Mouse (Mus musculus) left cerebral cortex, adult 11 months (tissue): ENCODE measurements around the gene Sptssb.

Experiments
- DNase-seq: peaks from one replicate; pipeline ENCODE4 v3.0.0; 2022; ENCODE audit warnings: low spot score

The Sptssb gene

DNA sequence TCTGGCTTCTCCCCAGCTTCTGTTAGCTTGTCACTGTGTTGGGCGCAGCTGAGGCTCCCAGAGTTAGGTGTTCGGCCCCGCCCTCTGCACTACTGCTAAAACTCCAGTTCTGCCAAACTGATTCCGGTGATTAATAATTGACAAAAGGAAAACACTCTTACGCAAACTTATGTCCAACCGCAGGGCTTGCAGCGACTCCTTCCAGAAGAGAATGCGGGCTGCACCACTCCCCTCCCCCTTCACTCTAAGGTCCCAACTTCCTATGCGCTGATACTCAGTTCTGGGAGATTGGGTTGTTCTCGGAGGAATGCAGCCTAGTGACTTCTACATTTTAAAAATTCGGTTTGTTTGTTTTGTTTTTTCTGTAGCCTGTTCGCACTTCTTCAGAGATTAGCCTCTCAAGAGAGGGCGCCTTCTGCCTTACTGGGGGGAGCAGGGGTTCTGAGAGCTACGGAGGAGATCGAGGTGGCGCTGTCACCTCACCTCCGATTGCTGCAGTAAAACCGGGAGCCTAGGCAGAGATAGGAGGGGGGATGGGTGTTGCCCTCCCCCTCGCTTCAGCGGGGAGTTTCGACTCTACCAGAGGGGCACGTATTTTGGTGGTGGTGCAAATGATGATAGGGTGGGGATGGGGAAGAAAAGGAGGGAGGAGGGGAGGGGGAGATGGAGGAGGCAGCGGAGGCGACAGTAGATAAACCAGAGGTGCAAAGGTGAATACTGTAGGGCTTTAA lies at the start of gene Sptssb:
TSS of gene Sptssb (minus strand) at position 83 of the 731 bp plus-strand sequence.
- no peak for DNase-seq

DNA sequence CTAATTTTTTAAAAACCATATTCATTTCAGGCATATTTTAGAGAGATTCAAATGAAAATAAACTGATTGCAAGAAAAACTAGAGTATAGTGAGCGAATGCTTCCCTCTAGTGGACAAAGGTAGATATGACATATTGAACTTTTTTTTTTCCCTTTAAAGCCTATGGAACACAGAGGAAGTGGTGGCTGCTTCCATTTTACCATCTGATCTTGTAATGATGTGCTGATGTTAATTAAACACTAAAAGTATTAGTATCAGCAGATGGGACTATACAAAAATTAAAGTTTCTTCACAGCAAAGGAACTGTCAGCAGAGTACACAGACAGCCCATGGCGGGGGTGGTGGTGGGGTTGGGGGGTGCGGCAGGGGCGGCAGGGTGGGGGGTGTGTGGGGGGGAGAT lies 48.3 kb upstream of the Sptssb start:
- DNase-seq: no peak

DNA sequence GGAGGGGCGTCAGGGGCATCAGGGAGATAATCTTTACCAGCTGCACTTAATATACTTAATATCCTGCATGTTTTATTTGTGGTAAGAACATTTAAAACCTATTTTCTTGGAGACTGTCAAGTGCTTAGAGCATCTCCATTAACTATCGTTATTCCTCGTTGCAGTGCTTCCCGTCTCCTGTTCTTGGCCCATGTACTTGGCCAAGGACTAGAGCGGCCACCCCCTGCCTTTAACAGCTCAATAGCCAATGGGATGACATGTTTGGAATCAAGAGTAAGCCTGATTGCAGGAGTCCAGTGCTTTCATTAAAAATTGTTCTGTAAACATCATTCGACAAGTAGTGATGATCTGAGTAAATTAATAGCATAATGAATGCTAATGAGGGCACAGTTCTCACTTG lies 47.8 kb upstream of the Sptssb start:
- DNase-seq: no peak

DNA sequence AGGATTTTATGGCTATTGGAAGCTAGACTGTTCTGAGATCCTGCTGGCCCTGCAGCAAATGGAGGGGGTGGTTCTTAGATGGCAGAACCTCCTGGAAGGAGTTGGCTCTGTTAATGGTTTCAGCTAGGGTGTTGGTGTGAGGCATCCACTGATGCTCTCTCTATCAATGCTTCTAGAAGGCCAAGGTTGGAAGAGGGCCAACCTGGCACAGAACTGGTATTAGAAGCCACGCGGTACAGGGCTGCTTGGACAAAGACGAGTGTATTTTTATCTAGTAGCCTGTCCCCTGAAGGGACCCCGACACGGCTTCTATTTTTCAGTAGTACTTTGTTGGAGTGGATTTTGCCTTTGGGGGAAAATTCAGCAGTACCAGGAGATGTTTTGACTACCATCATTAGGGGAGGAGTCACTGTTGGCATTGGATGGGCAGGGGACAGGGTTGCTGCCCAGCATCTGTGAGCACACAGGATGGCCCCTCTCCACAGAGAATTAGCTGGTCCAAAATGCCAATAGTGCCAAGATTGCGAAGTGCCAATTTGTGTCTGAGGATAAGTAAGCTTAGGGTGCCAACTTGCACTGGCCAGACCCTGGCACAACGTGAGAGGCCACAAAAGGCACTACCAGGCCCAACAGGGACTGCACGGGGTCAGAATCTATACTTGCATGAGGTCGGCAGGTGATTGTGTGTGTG lies 43.2 kb upstream of the Sptssb start:
- no peak for DNase-seq

DNA sequence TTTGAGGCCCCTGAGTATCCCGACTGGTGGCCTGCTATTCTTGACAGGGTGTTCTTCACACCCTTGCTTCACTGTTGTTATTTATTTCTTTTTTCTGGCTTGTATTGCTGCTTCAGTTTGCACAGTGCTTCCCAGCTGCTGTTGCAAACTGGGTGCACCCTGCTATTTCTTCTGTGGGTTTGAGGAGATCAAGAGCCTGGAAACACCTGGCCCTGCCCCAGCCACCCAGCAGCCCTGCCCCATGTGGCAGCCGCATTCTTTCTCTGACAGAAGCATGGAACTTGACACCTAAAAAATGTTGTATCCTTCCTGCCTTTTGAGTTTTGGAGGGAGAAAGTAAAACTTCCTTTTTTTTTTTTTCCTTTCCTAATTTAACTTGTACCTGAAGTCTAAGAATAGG lies 42.6 kb upstream of the Sptssb start:
- DNase-seq: no peak

DNA sequence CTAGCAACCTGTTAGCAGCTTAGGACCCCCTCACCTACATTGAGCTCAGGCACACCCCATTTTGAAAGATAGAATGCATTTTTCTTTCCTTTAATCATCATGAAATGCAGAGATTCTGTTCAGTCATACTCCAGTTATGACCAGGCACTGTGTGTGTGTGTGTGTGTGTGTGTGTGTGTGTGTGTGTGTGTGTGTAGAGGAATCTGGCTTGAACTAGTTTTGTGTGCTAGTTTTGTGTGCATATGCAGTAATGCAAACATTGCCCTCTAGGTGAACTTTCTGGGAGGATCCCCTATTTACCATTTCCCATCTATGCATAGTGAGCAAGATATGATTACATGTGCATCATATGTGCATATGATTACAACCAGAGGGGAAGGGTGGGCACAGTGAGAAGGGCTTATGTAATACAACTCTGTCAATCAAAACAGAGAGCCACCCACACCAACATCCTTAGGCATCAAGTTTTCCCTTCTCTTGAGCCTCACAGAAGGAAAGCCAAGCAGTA lies 42.2 kb upstream of the Sptssb start:
- no peak for DNase-seq

DNA sequence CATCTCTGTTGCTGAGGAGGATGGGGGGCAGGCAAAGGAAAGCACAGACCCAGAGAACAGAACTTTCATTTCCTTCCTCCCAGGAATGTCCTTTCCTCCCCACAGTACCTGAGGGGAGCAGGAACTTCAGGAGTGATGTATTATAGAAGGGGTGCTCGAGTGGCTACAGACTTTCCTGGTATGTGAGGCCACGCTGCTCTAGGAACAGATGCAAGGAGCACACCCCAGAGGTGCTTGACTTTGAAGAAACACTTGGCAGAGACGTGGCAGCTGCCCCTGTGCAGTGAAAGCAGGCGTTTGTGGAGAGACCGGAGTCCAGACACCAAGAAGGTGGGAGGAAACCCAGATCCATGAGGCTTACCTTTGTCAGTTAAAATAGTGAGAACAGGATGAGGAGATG lies 40.6 kb upstream of the Sptssb start:
- DNase-seq: no peak

DNA sequence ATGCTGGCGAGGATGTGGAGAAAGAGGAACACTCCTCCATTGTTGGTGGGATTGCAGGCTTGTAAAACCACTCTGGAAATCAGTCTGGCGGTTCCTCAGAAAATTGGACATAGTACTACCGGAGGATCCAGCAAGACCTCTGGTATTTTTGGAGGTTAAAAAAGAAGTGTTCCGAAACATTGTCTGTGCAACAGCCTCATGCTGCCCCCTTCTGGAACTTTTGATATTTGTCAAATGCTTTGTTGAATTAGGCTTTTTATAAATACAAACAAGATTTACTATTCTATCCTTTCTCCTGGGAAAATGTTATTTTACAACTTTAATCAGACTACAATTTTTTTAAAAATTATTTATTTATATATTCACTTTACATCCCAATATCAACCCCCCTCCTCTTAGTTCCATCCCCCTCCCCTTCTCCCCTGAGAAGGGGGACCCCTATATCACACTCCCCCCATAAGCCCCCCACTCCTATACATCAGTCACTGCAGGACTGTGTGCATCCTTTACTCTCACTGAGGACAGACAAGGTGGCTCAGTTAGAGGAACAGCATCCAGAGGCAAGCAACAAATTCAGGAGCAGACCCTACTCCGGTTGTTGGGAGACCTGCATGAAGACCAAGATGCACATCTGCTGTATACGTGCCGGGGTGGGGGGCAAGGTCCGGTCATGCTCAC lies 38.3 kb upstream of the Sptssb start:
- no peak for DNase-seq

DNA sequence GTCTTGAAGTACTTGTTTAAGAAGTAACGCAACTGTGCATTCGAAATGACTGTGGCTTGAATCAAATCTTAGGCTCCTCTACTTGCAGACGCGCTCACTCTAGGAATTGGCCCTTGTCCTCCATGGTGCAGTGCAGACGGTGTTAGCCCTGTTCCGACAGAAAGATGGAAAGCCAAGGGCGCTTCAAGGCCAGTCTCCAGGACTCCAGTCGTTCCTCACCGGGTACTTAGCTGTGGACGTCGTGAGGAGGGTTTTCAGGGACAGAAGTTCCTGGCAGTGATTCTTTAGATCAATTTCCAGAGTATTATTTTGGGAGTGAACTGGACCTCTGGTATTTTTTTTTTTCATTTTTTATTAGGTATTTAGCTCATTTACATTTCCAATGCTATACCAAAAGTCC lies 35.8 kb upstream of the Sptssb start:
- DNase-seq: no peak

DNA sequence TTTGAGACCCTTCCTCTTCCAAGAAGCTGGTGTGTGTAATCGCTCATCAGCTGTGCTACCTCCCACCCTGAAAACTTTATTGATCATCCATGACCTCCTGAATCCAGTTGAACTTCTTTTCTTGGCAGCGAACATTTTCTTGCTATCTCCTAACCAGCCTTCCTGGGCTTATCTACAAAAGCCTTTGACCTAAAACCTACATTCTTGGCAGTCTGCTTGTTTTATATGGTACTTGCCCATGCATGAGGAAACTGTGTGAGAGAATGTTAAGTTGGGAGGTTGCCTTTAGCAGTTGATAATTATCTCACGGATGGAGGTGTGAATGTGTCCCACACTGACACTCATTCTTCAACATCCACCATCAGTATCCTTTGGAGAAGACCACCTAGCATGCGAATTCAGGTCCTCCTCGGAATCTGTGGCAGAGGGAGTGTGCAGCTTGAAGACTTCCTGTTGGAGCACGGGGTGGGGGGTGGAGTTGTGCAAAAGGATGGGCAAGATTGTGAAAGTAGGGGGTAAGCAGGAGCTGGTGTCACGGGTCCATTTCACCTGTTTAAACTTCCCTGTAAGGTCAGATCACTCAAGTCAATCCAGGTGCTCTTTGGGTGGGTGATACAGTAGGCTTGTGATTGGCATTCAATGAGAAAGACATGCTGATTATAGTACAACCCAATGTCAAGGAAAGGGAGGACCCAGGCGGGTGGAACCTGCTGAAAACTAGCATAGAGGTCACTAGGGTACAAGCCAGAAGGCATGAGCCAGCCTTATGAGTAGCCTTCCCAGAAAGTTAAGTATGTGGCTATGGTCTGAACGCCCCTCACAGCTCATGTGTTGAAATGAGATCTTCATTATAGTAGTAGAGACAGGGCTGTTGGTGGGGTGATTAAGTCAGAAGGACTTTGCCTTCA lies 32.7 kb upstream of the Sptssb start:
- no peak for DNase-seq

DNA sequence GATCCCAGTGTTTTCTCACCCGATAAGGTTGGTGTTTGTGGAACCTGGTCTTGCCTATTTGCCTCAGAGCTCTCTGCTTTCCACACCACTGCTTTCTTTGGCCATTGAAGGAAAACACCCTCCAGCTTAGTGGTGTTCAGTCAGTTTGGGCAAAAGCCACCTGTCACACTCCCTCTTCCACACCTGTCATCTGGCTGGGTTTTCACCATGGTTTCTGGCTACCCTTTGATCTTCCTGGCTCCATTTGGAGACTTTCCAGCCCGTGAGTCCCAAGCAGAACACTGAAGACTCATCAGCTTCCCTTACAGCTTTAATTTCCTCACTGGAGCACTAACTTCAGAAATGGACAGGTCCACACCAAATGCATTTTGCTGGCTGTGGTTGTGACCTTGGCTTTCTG lies 26.1 kb upstream of the Sptssb start:
- no peak for DNase-seq

DNA sequence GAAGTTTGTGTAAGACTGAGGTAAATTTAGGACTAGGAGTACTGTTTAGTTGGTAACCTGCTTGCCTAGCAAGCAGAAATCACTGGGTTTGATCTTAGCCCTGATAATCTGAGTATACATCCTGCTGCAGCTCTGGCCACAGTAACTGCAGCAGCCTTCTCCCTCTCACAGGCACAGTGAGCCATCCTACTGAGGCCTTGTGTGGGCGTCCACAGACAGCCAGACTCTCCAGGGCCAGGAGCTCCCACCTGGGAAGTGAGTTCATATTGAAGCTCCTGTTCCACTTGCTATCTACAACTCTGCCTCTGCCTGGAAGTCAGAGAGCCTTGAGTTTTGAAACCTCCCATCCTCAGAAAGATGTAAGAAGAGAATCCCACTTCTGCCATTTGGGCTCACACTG lies 24.0 kb upstream of the Sptssb start:
- no peak for DNase-seq

DNA sequence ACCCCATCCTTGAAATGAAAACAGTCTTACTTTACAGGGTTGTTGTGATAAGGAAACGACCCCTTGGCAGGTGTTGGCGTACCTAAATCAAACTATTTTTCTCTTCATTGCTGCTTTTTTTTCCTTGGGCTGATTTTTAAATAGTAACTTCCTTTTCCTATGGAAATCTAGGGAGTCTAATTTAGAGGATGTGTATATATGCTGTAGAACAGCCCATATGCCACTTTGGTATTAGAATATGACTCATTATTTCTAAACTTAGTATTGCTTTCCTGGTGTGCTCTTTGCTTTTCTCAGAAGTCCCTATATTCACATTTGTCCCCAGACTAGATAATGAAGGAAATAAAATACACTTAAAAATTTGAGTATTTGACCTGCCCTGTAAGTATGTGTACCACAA lies 17.8 kb upstream of the Sptssb start:
- no peak for DNase-seq

DNA sequence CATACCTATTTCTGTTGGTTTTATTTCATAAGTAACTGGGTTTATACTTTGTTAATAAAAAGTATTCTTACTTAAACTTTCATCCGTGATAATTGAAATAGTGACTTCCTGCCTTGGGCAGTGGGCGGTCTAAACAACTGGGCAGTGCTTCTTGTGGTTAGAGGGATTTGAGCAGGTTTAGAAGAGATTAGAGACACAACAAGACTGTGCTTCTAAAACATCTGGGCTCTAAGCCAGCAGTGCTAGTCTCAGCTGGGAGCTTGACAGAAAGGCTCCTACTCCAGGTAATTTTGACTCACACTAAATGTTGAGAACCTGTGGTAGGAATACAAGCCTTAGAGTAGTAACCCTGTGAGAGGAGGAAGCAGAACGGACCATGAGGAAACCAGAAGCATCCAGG lies 15.0 kb upstream of the Sptssb start:
- DNase-seq: no peak

DNA sequence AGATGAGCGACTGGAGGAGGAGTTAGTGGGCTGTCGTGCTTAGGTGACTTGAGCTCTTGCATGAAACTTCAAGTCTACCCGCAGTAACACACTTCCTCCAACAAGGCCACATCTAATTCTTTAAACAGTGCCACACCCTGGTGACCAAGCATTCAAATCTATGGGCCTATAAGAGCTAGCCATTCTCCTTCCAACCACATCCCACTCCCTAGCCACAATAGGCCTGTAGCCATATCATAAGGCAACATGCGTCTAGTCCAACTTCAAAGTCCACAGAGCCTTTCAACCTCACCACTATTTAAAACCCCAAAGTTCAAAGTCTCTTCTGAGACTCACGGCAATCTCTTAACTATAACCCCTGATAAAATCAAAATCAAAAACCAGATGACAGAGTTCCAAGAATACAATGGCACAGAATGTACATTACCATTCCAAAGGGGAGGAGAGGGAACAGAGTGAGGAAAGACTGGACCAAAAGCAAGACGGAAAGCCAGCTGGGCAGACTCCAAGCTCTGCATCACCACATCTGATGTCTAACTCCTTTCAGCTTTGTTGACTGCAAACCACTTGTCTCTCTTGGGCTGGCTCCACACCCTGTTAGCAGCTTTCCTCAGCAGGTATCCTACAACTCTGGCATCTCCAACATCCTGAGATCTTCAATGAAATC lies 13.1 kb upstream of the Sptssb start:
- DNase-seq: no peak

DNA sequence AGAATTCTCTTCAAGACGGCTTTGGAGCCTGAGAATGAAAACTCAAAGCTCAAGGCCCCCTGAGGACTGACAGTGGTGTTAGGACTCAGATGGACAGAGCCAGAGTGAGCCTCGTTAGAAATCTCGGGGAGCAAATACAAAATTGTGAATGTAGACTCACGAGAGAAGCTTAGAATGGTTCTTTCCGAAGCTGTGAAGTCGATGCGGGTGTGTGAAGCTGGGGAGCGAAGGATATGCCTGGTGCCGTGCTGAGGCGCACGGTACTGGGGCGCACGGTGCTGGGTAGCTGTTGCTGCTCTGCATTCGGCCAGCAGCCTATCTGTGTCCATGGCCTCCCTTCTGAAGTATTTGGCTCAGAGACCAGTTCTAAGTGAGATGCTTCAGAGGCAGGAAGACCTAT lies 11.4 kb upstream of the Sptssb start:
- no peak for DNase-seq

DNA sequence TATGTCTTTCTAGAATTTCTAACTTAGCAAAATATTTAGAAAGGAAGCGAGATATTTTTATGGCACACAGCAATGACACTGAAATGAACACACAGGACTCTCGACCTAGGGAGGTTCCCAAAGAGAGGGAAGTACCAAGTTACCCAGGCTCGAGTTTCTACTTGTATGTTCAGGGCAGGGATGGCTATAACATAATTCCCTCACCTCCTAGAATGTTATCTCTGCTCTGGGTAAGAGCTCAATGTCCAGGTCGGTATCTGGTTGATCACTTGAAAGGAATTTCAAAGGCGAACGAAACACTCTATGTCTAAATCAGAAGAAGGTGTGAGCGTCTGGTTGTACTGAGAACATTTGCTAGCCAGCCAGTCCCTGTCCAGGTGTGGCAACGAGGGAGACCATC lies 10.0 kb upstream of the Sptssb start:
- no peak for DNase-seq

DNA sequence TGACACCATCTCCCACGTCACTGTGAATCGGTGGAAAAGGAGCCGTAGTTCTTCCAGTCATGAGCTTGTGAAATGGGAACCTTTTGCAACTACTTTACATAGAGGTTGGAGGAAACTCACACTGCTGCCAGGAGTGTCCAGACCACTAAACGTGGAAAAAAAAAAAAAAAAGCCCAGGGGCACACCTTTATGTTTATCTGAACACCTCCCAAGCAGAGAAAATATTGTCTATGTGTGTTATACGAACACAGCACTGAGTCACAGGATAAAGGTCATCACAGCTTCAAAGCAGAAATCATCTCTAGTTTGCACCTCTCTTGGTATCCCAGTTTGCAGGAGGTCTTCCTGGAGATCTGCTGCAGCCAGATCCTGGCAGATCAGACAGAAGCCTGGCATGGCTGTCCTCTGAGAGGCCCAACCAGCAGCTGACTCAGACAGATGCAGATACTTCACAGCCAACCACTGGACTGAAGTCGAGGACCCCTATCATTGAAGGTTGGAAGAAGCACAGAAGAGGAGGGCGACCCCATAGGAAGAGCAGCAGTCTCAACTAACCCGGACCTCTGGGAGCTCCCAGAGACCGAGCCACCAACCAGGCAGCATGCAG lies 2.2 kb upstream of the Sptssb start:
- DNase-seq: no peak

DNA sequence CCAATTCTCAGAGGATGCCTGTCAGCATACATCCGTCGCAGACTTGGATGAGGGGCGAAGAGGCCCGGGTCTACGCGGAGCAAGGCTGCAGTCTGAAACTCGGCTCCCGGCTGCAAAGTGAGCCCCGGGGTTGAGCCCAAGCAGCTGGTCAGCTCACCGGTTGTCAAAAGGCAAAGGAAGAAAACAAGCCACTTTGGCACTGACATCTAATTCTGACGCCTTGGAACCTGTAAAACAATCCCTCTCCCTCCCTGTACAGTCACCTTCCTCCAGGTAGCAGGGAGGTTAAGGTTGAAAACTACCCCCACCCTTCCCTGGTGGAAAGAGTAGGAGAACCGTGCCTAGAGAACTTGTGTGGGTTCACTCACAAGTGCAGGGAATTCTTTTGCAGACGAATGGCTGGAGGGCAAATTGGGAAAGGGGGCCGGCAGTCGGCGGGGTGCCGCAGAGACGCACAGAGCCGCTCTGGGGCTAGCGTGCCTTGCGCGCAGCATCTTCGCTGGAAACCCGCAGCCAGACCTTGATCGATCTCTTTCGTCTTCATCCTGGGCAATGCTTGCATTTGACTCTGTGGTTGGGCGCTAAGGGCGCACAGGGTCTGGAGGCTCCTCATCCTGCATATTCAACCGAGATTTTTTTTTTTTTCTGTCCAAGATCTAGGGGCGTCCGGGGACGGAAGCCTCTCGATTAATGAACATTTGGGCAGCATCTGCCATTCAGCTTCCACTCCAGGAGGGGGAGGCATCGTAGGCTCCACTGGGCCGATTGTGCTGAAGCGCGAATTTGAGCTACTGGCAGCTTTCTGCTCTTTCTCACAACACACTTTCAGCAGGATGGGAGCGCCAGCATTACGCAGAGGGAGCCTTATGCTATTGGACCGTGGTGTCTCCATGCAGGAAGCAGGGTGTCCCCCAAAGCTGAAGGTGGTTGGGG lies 1.1 kb upstream of the Sptssb start:
- peak; percentile 51 for DNase-seq

DNA sequence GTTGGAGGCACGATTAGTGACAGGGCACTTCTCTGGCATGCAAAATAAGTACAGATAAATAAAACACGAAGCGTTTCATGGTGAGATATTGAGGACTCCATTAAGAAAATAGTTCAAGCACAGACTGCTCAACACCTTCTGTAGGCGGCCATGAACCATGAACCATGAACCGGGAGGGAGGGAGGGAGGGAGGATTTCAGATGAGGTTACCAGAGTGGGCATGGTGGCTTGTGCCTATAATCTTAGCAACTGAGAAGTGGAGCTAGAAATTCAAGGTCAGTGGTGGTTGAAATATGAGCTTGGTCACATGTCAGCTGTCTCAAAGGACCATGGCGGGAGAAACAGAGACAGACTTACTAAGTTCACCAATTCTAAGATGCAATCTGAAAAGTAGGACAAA lies 20.3 kb downstream of the Sptssb start:
- no peak for DNase-seq
